Mouse (Mus musculus): ENCODE results near the gene Tmem41b.
"Not testable (repeated sequence)": the region's sequence is repeated elsewhere in the genome, so short reads cannot be mapped to it uniquely, and the experiment has no call there.

Gene Tmem41b

DNA sequence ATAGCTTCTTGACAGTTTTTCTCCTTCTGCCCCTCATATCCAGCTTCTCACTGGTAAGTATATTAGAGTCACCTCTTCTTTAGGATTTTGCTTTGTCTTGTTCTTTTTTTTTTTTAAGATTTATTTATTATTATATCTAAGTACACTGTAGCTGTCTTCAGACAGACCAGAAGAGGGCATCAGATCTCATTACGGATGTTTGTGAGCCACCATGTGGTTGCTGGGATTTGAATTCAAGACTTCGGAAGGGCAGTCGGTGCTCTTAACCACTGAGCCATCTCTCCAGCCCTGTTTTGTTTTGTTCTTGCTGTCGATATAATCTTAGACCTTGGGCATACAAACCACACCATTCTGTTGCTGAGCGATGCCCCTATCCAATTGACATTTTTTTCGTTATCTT, at the start of gene Tmem41b:
Gene Tmem41b (minus strand): TSS at position 155 of the 400 bp plus-strand sequence.
- not testable (repeated sequence) for DNase-seq (ENCODE audit: low spot score)

DNA sequence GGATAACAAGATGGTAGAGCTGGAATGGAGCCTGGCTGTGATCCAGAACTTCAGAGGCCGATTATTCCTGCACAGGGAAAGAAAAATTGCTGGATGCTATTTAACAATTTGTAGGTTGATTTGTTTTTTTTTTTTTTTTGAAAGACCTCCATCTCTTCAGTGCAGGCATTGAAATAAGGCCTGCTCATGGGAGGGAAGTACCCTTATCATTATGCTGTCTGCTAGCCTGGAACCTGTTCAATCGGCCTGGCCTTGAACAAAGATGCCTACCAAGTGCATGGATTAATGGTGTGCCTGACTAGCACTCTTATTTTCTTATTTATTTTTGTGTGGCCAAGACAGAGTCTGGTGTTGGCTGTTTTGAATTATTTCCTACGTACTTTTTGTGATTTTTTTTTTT, 43.6 kb upstream of the Tmem41b start:
- no peak for DNase-seq (ENCODE audit: low spot score)

DNA sequence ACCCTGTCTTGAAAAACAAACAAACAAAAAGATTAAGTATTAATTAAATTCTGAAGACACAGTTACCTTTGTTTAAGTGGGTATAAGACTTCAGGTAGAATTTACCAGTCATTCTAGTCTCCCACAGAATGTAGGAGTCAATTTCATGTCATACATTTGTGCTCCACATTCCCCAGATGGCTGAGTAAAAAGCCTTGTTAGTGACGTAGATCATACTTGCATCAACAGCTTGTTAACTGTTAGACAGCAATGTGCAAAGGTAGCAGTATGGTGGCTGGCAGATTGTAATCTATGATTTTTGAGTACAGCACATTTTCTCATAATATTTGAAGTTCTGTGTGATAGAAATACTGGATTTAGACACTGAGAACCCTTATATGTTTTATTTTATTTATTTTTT, 42.1 kb upstream of the Tmem41b start:
- no peak for DNase-seq (ENCODE audit: low spot score)

DNA sequence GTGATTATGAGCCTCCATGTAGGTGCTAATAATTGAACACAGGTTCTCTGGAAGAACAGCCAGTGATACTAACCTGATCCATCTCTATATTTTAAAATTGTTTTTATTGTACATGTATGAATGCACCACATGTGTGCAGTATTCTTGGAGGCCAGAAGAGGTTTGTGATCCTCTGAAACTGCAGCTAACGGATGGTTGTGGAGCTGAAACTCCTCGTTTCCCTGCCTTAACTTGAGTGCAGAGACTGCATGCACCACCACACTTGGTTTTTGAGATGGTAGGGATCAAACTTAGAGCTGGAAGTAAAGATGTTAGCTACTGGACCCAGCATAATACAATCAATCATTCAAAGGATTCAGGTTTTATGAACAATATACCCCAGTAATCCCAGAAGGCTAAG, 39.9 kb upstream of the Tmem41b start:
- DNase-seq (ENCODE audit: low spot score): no peak

DNA sequence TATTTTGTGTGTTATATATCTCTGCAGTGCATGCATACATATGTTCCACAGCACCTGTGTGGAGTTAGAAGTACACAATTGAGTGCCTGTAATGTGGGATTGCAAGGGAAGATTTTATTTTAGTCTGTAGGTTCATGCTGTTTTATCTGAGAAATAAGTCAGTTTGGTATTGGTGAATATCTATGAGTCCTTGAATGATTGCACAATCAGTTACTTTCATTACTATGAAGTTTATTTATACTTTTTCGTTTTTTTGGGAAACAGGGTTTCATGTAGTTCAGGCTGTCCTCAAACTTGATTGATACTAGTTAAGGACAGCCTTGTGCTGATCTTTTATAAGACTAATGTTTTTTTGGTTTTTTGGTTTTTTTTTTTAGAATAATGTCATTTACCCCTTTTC, 36.8 kb upstream of the Tmem41b start:
- DNase-seq (ENCODE audit: low spot score): no peak

DNA sequence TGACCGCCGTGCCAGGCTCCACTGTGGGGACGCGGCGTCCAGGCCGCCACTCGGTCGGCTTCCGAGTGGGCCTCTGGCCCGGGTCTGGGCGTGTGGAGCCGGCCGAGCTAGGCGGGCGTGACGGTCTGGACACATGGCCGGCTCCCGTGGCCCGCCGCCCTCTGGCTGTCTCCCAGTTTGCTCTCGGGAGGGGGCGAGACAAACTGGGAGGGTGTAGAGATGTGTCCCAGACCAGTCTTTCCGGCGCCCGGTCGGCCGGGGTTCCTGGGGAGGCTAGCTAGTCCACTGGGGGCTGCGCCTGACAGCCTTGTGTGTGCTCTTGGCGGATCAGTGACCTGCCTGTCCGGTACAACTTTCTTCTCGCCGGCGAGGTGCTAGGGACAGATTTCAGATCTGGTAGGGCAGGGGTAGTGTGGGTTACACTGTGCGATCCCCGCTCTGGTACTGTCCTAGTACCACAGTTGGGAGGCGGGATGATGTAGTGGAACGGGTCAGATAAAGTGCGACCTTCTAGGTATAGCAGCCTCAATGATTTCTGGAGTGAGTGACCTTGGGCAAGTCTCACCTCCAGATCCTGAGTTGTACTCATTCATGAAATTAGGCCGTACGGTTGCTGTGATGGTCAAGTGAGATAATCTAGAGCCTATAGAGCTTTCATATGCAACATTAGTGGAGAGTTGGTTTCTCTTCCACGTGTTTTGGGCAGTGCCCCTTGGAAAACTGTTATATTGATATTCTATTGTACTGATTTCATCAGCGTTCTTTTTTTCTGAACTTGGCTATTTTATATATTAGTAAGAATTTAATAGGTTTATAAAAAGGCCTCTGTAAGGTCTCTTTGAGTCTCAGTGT, 32.1 kb upstream of the Tmem41b start:
- DNase-seq (ENCODE audit: low spot score): peak; percentile 30

DNA sequence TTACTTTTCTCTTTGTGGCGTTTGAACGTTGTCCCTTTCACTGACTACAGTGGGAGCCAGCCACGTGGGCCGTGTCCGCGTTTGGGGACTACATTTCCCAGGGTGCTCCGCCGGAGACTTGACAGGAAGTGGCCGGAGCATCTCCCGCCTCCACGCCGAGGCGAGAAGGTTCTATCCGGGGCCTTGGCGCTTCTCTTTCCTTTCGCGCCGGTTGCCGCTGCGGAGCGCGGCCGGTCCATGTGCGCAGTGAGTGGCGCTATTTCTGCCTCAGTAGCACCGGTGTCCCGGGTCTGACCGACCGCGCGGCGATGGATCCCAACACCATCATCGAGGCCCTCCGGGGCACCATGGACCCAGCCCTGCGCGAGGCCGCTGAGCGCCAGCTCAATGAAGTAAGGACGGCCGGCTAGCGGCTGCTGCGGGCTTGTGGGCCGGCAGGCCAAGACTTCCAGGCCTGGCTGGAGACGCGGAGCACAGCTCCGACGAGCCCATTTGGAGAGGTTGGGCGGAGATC, 31.4 kb upstream of the Tmem41b start, which contains the start of gene Ipo7:
Gene Ipo7 (plus strand): TSS at position 158 of the 514 bp plus-strand sequence.
- peak; percentile 81 for DNase-seq (ENCODE audit: low spot score)

DNA sequence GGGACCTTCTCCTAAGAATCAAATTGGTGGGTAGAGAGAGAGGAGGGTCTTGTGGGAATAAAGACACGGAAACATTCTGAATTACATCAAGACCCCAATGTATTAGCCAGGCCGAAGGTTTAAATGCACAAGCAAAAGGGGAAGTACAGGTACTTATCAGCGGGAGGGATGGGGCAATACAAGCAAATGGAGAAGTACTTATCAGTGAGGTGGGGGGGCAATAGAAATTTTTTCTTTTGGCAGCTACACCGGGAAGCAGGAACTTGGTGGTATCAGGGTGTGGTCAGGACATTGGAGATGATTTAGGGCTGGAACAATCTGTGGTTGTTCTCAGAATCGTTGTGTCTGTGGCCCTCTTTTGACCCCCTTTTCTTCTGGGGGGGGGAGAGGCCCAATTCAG, 27.5 kb upstream of the Tmem41b start:
- DNase-seq (ENCODE audit: low spot score): no peak

DNA sequence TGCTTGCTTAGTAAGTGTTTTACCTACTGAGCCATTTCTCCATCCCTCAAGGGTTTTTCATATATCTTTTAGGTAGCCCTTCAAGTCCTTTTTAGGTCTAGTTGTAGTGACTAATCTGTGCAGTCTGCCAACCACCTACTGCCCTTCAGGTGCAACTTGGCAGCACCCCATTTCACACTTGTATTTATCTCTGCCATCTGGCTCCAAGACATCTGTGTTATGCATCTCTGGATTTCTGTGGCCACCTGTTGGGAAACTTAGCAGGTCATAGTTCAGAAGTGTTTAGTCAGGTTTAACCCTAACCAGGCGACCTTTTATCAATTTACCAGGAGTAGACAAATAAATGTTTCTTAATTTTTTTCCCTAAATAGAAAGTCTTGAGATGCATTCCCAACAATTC, 24.7 kb upstream of the Tmem41b start:
- no peak for DNase-seq (ENCODE audit: low spot score)

DNA sequence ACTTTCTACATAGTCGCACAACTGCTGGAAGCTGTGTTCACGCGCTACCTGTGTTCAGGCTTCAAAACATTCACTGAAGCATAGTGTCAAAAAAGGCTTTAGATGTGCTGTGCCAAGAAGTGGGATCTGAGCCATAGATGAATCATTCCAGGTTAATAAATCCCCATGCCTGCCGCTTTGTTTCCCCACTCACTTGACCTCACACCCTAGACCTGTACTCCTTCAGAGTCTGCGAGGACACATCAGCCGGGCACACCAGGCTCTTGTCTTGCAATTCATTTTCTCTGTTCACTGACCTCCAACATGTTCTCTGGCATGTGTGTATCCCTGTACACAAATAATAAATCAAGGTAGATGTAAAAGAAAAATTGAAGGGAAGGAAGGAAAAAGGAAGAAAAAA, 22.4 kb upstream of the Tmem41b start:
- no peak for DNase-seq (ENCODE audit: low spot score)

DNA sequence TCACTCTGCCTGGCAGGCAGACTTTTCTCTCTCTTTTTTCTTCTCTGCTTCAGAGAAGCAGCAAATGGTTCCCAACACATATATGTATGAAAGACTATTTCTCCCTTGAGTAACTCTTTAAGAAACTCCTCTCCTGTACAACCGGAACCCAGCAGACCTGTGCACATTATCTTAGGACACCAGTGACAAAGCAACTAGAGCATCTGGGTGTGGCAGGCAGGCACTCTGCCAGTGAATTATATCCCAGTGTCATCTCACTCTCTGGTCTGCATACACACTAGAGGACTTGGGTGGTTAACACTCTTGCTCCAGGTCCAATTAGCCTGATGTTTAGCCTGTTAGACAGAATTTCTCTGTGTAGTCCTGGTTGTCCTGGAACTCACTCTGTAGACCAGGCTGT, 21.8 kb upstream of the Tmem41b start:
- no peak for DNase-seq (ENCODE audit: low spot score)

DNA sequence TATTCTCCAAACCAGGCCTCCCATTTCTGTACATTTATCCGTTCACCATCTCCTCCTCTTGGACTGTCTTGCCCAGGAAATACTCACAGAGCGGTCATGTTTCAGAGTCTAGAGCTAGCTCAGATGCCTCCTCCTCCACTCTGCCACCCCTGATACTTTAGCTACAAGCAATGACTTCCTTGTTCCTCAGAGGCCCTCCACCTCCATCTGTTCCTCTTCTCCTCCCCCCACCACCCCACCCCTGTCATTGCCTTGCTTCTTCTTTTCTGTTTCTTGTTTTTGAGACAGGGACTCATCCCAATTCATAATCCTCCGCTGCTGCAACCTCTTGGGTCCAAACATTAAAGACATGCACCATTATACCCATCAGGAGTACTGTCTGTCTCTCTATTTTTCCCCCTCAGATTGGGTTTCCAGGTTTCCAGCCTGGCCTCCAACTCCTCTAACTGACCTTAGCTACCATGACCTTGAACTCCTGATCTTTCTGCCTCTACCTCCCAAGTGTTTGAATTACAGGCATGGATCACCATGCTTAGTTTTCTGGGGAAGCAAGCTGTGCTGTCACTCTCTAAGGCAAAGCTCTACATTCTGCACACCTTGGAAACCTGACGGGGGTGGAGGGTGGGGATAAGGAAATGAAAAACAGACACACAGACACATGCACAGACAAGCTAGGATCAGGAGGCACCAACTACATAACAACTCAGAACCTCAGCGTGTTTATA, 19.9 kb upstream of the Tmem41b start:
- DNase-seq (ENCODE audit: low spot score): no peak

DNA sequence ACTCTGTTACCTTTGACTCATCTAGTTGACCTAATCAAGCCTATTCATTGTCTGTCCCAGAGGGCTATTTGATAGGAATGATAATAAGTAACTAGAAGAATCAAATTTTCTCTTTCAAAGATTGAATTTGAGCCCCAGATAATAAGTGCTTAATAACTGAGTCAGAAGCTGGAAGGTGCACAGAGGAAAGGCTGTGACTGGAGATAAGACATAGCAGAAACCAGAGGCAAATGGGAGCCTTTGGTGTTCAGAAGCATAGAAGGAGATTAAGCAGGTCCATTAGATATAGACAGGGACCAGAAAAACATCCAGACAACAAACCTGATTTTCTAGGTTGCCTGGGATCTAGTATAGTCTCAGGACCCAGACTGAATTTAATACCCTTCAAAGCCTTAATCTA, 19.2 kb upstream of the Tmem41b start:
- DNase-seq (ENCODE audit: low spot score): no peak

DNA sequence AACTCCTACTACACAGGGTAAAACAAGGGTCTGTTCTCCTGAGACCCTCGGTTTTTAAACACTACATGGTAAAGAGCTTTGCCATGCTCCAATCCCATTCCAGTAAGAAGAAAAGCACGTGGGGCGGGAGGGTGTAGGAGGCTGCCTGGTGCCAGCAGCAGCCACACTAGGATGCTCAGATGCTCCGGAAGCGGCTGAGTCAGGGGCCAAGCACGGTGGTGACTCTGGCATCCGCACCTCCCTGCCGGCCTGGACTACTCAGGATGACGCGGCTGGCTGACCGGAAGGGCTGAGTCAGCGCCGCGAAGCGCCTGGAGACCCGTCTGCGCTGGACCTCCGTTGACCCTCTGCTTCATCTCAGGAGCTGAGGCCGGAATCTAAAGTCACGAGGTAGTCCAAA, 16.2 kb upstream of the Tmem41b start:
- peak; percentile 12 for DNase-seq (ENCODE audit: low spot score)

DNA sequence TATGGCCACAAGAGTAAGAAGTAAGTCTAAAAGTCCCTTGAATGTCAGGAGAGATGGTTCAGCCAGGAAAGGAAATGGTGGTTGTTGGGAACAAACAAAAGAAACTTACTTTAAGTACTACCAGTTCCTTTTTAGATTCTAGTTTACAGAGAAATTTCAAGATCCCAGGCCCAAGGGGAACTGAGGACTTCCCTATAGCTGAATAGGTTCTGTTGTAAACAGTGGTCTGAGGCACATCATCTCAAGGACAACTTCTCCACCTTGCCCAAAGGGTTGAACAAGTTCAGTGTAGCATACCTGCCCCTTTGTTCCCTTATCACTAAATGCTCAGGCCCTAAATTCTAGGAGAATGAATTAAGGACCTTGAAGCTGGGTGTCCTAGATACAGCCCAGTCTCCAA, 15.4 kb upstream of the Tmem41b start:
- DNase-seq (ENCODE audit: low spot score): no peak

DNA sequence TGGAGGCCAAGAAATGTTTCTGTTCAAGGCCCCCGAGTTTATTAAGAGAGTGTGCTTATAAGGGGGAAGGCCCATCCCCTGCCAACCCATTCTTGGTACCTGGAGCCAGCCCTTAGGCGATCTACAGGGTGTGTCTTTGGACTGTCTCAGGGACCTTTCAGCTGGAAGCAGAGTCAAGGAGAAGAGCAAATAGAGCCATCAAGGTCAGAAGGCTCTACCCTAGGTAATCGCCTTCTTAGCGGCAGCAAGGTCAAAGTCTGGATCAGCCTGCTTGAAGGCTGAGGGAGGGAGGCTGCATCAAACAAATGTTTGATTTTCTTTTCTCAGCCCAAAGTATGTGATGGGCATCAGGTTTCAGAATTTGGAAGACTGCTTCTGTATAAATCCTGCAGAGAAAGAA, 11.7 kb upstream of the Tmem41b start:
- DNase-seq (ENCODE audit: low spot score): no peak

DNA sequence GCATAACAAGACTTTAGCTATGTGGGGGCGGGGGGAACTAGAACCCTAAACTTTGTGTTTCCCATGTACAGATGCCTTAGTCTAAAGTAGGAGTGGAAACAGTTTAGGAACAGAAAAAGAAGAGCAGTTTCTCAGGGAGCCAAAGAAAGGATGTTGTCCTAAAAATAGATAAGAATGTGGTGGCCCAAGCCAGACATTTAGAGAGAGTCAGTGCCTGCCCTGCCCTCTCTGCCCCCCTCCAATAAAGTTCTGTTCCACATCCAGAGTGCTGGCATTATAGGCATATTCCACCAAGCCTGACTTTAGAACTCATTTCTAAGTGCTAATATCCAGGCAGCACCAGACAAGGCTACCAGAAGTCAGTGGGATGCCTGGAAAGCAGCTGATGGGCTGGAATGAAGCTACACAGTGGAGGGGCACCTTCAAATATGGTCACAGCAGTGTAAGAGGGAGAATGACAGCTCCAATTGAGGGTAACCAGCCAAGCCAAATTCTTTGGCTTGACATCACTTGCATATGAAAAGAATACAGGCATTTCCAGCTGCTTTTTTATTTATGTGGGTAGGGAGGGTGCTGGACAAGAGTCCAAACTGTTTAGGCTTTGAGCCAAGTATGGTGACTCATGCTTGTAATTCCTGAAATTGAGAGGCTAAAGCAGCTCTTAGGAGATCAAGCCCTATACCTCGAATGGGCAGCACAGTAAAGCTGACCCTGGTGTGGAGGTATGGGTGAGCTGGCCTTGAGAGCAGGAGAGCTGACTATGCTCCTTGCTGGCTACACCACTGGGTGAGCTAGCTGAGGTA, 6.6 kb upstream of the Tmem41b start:
- no peak for DNase-seq (ENCODE audit: low spot score)

DNA sequence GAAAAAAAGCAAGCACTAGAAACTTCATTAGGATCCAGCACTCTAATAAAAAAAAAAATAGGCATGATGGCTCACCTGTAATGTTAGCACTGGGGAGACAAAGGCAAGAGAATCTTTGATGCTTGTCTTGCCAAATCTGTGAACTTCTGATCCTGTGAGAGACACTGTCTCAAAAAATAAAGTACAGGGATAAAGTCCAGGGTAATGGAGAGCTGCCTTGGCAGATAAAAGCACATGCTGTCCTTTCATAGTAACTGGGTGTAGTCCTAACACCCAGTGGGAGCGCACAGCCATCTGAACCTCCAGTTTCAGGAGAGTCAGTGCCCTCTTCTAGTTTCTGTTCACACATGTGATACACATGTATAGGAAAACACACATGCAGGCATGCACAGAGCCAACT, 4.6 kb upstream of the Tmem41b start:
- DNase-seq (ENCODE audit: low spot score): no peak

DNA sequence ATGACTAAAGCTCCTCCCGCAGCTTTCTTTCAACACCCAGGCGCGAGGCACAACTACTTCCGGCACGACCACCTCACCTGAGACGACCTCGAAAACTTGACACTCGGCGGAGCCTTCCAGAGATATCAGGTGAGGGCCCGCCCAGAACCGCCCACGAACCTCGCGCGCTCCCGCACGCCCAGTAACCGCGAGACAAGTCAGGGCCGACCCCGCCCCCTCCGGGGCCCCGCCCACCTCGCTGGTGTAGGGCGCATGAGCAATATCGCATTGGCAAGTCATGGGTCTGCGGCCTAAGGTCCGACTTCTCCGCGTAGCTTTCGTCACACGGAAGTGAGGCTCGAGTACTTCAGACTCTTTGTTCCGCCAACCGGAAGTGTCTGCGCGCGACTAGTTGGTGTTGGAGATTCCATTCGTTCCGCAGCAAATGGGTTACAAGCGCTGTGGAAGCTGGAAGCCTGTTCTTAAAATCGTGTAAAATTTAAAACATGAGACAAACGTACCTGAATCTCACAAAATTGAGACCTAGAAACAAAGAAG, 528 bp downstream of the Tmem41b start:
- DNase-seq (ENCODE audit: low spot score): peak; percentile 93

DNA sequence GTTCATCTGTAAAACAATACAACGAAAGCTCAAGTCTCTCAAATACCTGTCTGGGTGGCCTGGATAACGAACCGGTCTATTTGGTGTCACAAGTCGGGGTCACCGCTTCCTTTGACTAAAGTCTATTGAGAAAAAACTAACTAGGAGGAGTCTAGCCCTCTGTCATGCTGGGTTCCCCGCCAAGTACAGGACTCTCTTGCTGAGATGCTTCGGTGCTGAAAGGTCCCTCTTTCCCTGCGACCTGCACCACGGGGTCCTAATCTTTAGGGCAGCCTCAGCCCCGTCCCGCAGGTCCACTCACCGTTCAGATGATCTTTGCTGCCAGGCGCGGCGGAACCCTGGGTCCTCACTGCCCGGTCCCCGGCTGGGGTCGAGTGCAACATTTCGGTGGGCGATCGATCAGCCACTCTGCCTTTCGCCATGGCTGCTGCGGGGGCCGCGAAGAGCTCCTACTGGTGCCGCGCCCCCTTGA, 1.0 kb downstream of the Tmem41b start:
- DNase-seq (ENCODE audit: low spot score): no peak

DNA sequence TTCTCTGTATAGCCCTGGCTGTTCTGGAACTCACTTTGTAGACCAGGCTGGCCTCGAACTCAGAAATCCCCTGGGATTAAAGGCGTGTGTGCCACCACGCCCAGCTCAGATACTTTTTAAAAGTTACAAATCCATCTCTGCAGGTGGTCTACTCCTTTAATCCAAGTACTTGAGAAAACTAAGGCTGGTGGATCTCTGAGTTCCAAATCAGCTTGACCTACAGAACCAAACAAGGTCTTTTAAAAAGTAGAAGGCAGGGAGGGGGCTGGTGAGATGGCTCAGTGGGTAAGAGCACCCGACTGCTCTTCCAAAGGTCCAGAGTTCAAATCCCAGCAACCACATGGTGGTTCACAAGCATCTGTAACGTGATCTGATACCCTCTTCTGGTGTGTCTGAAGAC, 2.1 kb downstream of the Tmem41b start:
- DNase-seq (ENCODE audit: low spot score): not testable (repeated sequence)

DNA sequence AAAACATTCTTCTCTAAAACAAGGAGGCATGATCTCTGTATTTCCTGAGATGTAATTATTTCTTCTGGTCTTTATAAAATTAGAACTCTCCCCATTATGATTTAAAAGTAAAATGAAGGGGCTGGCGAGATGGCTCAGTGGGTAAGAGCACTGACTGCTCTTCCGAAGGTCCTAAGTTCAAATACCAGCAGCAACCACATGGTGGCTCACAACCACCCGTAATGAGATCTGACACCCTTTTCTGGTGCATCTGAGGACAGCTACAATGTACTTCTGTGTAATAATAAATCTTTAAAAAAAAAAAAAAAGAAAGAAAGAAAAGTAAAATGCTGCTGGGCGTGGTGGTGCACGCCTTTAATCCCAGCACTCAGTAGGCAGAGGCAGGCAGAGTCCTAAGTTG, 9.6 kb downstream of the Tmem41b start:
- not testable (repeated sequence) for DNase-seq (ENCODE audit: low spot score)
